Mouse (Mus musculus) heart, adult 2 months (tissue): ENCODE results near the gene Ppp4r3b.

Experiments used
- CTCF ChIP-seq: fragments of 200-600 bp; IDR thresholded peaks from 2 replicates; pipeline ENCODE4 v1.8.1; 2022; ENCODE audit warnings: antibody characterized with exemption, mild to moderate bottlenecking, moderate library complexity
- POLR2A ChIP-seq: fragments of 200-500 bp; IDR thresholded peaks from 2 replicates; pipeline ENCODE4 v1.6.1; 2011; ENCODE audit warnings: mild to moderate bottlenecking, low read depth, low read length, control low read depth; ENCODE audit not compliant: insufficient read depth

- no peak for TF ChIP-seq CTCF
- no peak for TF ChIP-seq POLR2A
These were observed 42.8 kb upstream of the Ppp4r3b start for GRCm38 (mm10) chr11:29129862-29130384.
